Mouse (Mus musculus) testis, adult 2 months (tissue): ENCODE measurements at regions not wholly inside any gene's neighbourhood (a gene's known extent, or its start where the extent isn't known, plus 50 kb on each side); places are given as distances from the start of the nearest gene placed in this dataset.

Source experiments
- CTCF ChIP-seq: fragments of 200-500 bp; IDR thresholded peaks from 2 replicates; pipeline ENCODE4 v1.5.1; 2012; ENCODE audit warnings: low read depth, mild to moderate bottlenecking, inconsistent platforms, low read length, moderate library complexity; ENCODE audit not compliant: control insufficient read depth, insufficient read depth, insufficient replicate concordance
- POLR2A ChIP-seq: fragments of 200-500 bp; IDR thresholded peaks from 2 replicates; pipeline ENCODE4 v1.6.1; 2012; ENCODE audit warnings: low read depth, mild to moderate bottlenecking, inconsistent platforms, low read length, moderate library complexity; ENCODE audit not compliant: control insufficient read depth

DNA sequence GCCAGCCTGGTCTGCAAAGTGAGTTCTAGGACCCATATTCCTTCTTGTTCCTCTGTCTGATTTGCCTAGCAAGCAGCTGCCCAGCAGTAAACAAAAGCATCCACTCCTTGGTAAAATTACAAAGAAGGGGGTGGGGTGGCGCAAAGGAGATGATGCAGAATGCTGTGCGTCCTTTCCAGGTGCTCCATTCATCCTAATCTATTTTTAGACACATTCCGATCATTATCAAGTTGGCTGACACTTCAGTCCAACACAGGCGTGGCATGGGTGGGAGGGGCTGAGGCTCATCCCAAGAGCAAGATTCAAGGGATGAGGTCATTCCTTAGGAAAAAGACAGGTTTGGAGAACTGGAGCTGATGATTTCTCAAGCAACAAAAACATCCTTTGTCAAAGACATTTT lies 660.2 kb upstream of the Pou3f3 start:
- no peak for TF ChIP-seq CTCF
- TF ChIP-seq POLR2A: no peak
